Mouse (Mus musculus) stomach, postnatal 0 days (tissue): ENCODE measurements around the gene Sash3.

Source experiments
- CTCF ChIP-seq: IDR thresholded peaks from 2 replicates; pipeline ENCODE4 v1.5.1; 2016; ENCODE audit warnings: antibody characterized with exemption, low read depth, mild to moderate bottlenecking, moderate library complexity
- EP300 ChIP-seq: optimal IDR thresholded peaks from 2 replicates; pipeline ENCODE3; 2016; ENCODE audit warnings: antibody characterized with exemption

- no peak for TF ChIP-seq EP300
- no peak for TF ChIP-seq CTCF
Measured at GRCm38 (mm10) chrX:48153949-48154348, 7.7 kb downstream of the Sash3 start.
